Comparison of ENCODE assay signal across 19 mouse cellular contexts in the genomic region with DNA sequence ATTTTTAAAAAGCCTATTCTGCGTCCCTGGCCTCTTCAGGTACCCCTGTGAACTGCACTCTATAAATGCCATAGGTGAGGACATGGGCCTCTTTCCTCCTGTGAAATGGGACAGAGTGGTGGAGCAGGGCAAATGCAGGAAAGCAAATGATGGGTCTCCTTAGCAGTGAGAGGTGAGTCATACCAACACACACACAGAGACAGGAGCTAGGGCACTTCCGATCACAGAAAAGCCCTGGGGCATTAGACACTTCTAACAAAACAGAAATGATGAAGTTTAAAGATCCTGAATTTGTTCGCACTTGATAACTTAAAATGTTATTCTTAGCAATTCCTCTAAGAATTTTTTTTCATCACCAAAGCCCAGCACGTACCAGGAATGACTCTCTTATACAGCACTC.
"Had no signal": no experiment of that assay in that cellular context is flagged by ENCODE, and none has a peak within 500 bp of the region (broad histone marks: within the 10 kb centered on the region; RNA-seq: fewer than 3 reads in every experiment).

No protein-coding gene starts in this region.

- H3K4me3 ChIP-seq: midbrain, embryonic 10.5 days; midbrain, embryonic 12.5 days; myocyte; neural tube, embryonic 13.5 days; neural tube, embryonic 15.5 days had no signal

- H3K9me3 ChIP-seq: midbrain, embryonic 10.5 days; midbrain, embryonic 12.5 days; neural tube, embryonic 13.5 days; neural tube, embryonic 15.5 days had no signal

- H3K36me3 ChIP-seq: neural tube, embryonic 13.5 days; neural tube, embryonic 15.5 days had no signal

- ATAC-seq: midbrain, embryonic 16.5 days had no signal

- H3K4me2 ChIP-seq: lung, embryonic 14.5 days; midbrain, embryonic 12.5 days; neural tube, embryonic 13.5 days; neural tube, embryonic 15.5 days had no signal

- H3K9ac ChIP-seq: lung, embryonic 14.5 days; midbrain, embryonic 12.5 days; neural tube, embryonic 13.5 days; neural tube, embryonic 15.5 days had no signal

- H3K27me3 ChIP-seq: neural tube, embryonic 13.5 days; neural tube, embryonic 15.5 days had no signal

- H3K27ac ChIP-seq: midbrain, embryonic 10.5 days; midbrain, embryonic 12.5 days; neural tube, embryonic 13.5 days; neural tube, embryonic 15.5 days had no signal

- DNase-seq: lung, adult 18-20 months; lung, embryonic 14.5 days; lung, postnatal 10 days; lung, postnatal 4 days; midbrain, embryonic 14.5 days; retina, postnatal 1 day; right cerebral cortex, adult 18-20 months; right cerebral cortex, postnatal 25 days; right cerebral cortex, postnatal 4 days; spleen, adult 18-20 months; thymus, adult 18-20 months; thymus, postnatal 14 days; thymus, postnatal 36 days had no signal
